Mouse (Mus musculus) intestine, postnatal 0 days (tissue): ENCODE measurements around the gene Spata13. TPM values are rescaled to one million over a fixed set of nuclear protein-coding genes. Genes with fewer than 3 reads are reported as not detected.

Source experiments
- ATAC-seq: fragments of 200-750 bp; cut with Nextera tagmentation; 2 replicates; pipeline ENCODE4 v1.8.0; 2017; ENCODE audit warnings: mild to moderate bottlenecking, moderate TSS enrichment, moderate library complexity
- H3K27ac ChIP-seq: fragments of 300-500 bp; sonication (generic); 2 replicates; pipeline ENCODE4 v1.5.1; 2014; ENCODE audit warnings: mild to moderate bottlenecking, low read depth, low read length, moderate library complexity
- H3K27me3 ChIP-seq: fragments of 300-500 bp; sonication (generic); replicated peaks from 2 replicates; pipeline ENCODE4 v1.6.1; 2014; ENCODE audit warnings: low read length, mixed read lengths; ENCODE audit not compliant: control insufficient read depth, insufficient read depth
- H3K36me3 ChIP-seq: fragments of 300-500 bp; sonication (generic); 2 replicates; pipeline ENCODE4 v1.6.1; 2014; ENCODE audit warnings: mild to moderate bottlenecking, moderate library complexity; ENCODE audit not compliant: control insufficient read depth, insufficient read depth
- H3K4me1 ChIP-seq: fragments of 300-500 bp; sonication (generic); replicated peaks from 2 replicates; pipeline ENCODE4 v1.6.1; 2014; ENCODE audit warnings: antibody characterized with exemption, low read length, mixed read lengths; ENCODE audit not compliant: control insufficient read depth, insufficient read depth
- H3K4me2 ChIP-seq: fragments of 300-500 bp; sonication (generic); replicated peaks from 2 replicates; pipeline ENCODE4 v1.6.1; 2014; ENCODE audit warnings: low read depth, mild to moderate bottlenecking, moderate library complexity
- H3K4me3 ChIP-seq: fragments of 300-500 bp; sonication (generic); 2 replicates; pipeline ENCODE4 v1.5.1; 2014; ENCODE audit warnings: low read depth, low read length
- H3K9ac ChIP-seq: fragments of 300-500 bp; sonication (generic); 2 replicates; pipeline ENCODE4 v1.6.1; 2014; ENCODE audit warnings: mild to moderate bottlenecking, low read depth, low read length
- H3K9me3 ChIP-seq: fragments of 300-500 bp; sonication (generic); 2 replicates; pipeline ENCODE4 v1.6.1; 2016; ENCODE audit warnings: mixed run types; ENCODE audit not compliant: control insufficient read depth
- CTCF ChIP-seq: sonication (generic); IDR thresholded peaks from 2 replicates; pipeline ENCODE4 v1.5.1; 2016; ENCODE audit warnings: low read depth, mild to moderate bottlenecking, control low read depth, antibody characterized with exemption, moderate library complexity
- WGBS: fragments of 180-500 bp; shearing (Covaris S2); extraction: QIAGEN DNeasy Blood & Tissue Kit; methylation state at CpG from one replicate; pipeline ENCODE4 v1.1.7; 2014; 5-methylcytosine and 5-hydroxymethylcytosine counted together
- polyA plus RNA-seq: library from polyadenylated mRNA; unstranded; fragments of >200 nt; fragmentation: Nextera tagmentation; extraction: Ambion mirVana; gene quantifications from 2 replicates; pipeline ENCODE4 v1.2.1, GENCODE M21; 2015

Spata13 gene
- polyA plus RNA-seq, 1 experiment from 2014 or later, result 10.2 TPM

- Histone ChIP-seq H3K36me3 (no peaks in the 10 kb centered on the region), H3K9ac (no peak overlapping the region), H3K27ac (no peak overlapping the region), H3K27me3 (no peaks in the 10 kb centered on the region), H3K4me3 (no peak overlapping the region), H3K4me1 (no peaks in the 10 kb centered on the region), H3K4me2 (no peak overlapping the region), H3K9me3 (no peaks in the 10 kb centered on the region)
- no peak for TF ChIP-seq CTCF
- WGBS, result 58% methylated on average over 11 of the region's 11 CpGs
- peak; percentile 66 for ATAC-seq
Measured at GRCm38 (mm10) chr14:60663309-60663940, 29.6 kb downstream of the Spata13 start.

GRCm38 (mm10) chr14:60664641-60665040 is 30.8 kb downstream of the Spata13 start:
- TF ChIP-seq CTCF, result no peak
- Histone ChIP-seq H3K9ac (no peak overlapping the region), H3K27me3 (no peaks in the 10 kb centered on the region), H3K4me1 (no peaks in the 10 kb centered on the region), H3K4me3 (no peak overlapping the region), H3K4me2 (no peak overlapping the region), H3K36me3 (no peaks in the 10 kb centered on the region), H3K27ac (no peak overlapping the region), H3K9me3 (no peaks in the 10 kb centered on the region)
- WGBS, result 57% methylated on average over 4 of the region's 4 CpGs
- ATAC-seq, result no peak

- no peak overlapping the region for H3K9ac ChIP-seq
- no peaks in the 10 kb centered on the region for H3K4me1 ChIP-seq
- no peaks in the 10 kb centered on the region for H3K36me3 ChIP-seq
- no peaks in the 10 kb centered on the region for H3K27me3 ChIP-seq
- no peak for TF ChIP-seq CTCF
- no peak overlapping the region for H3K4me3 ChIP-seq
- ATAC-seq, result no peak
- no peak overlapping the region for H3K27ac ChIP-seq
- H3K4me2 ChIP-seq, result no peak overlapping the region
- WGBS, result 62% methylated on average over 6 of the region's 6 CpGs
- no peaks in the 10 kb centered on the region for H3K9me3 ChIP-seq
Measured at GRCm38 (mm10) chr14:60665263-60665662, 31.5 kb downstream of the Spata13 start.

- Histone ChIP-seq H3K9ac (no peak overlapping the region), H3K27me3 (no peaks in the 10 kb centered on the region), H3K9me3 (no peaks in the 10 kb centered on the region), H3K4me1 (no peaks in the 10 kb centered on the region), H3K4me3 (no peak overlapping the region), H3K36me3 (no peaks in the 10 kb centered on the region), H3K4me2 (no peak overlapping the region), H3K27ac (no peak overlapping the region)
- 70% methylated on average over 7 of the region's 7 CpGs for WGBS
- TF ChIP-seq CTCF, result no peak
- ATAC-seq, result no peak
Measured at GRCm38 (mm10) chr14:60666252-60666651, 32.5 kb downstream of the Spata13 start.

- Histone ChIP-seq H3K27ac (no peak overlapping the region), H3K4me1 (no peaks in the 10 kb centered on the region), H3K4me3 (no peak overlapping the region), H3K9ac (no peak overlapping the region), H3K36me3 (no peaks in the 10 kb centered on the region), H3K4me2 (no peak overlapping the region), H3K9me3 (no peaks in the 10 kb centered on the region), H3K27me3 (no peaks in the 10 kb centered on the region)
- no peak for TF ChIP-seq CTCF
- ATAC-seq, result no peak
- 86% methylated on average over 7 of the region's 7 CpGs for WGBS
Measured at GRCm38 (mm10) chr14:60670191-60670590, 36.4 kb downstream of the Spata13 start.

- H3K9me3 ChIP-seq, result no peaks in the 10 kb centered on the region
- no peaks in the 10 kb centered on the region for H3K36me3 ChIP-seq
- no peak overlapping the region for H3K4me2 ChIP-seq
- WGBS, result 47% methylated on average over 2 of the region's 2 CpGs
- H3K9ac ChIP-seq, result no peak overlapping the region
- no peak overlapping the region for H3K4me3 ChIP-seq
- H3K27me3 ChIP-seq, result no peaks in the 10 kb centered on the region
- no peak for TF ChIP-seq CTCF
- no peak for ATAC-seq
- H3K27ac ChIP-seq, result no peak overlapping the region
- H3K4me1 ChIP-seq, result no peaks in the 10 kb centered on the region
Measured at GRCm38 (mm10) chr14:60671504-60671903, 37.7 kb downstream of the Spata13 start.

- Histone ChIP-seq H3K9ac (no peak overlapping the region), H3K9me3 (no peaks in the 10 kb centered on the region), H3K36me3 (no peaks in the 10 kb centered on the region), H3K4me2 (no peak overlapping the region), H3K4me3 (no peak overlapping the region), H3K4me1 (no peaks in the 10 kb centered on the region), H3K27ac (no peak overlapping the region), H3K27me3 (no peaks in the 10 kb centered on the region)
- WGBS, result 87% methylated on average over 4 of the region's 4 CpGs
- TF ChIP-seq CTCF, result no peak
- ATAC-seq, result no peak
Measured at GRCm38 (mm10) chr14:60675697-60676096, 41.9 kb downstream of the Spata13 start.
